Mouse (Mus musculus) myocyte (in vitro differentiated cells): ENCODE measurements around the gene Col1a2. TPM values are rescaled to one million over a fixed set of nuclear protein-coding genes. Genes with fewer than 3 reads are reported as not detected.

ENCODE experiments used
- H3K27me3 ChIP-seq: one replicate; pipeline ENCODE4 v1.6.1; 2011; ENCODE audit not compliant: control insufficient read depth, insufficient read depth, insufficient read length
- H3K36me3 ChIP-seq: one replicate; pipeline ENCODE4 v1.6.1; 2011; ENCODE audit not compliant: control insufficient read depth, insufficient read depth
- H3K4me2 ChIP-seq: one replicate; pipeline ENCODE4 v1.6.1; 2011; ENCODE audit warnings: low read depth, control low read depth
- H3K4me3 ChIP-seq: one replicate; pipeline ENCODE4 v1.5.1; 2011; ENCODE audit warnings: mild to moderate bottlenecking, control low read depth, moderate library complexity
- H3K79me2 ChIP-seq: one replicate; pipeline ENCODE4 v1.6.1; 2011; ENCODE audit not compliant: control insufficient read depth, insufficient read depth
- H3ac ChIP-seq: one replicate; pipeline ENCODE4 v1.6.1; 2011; ENCODE audit not compliant: control insufficient read depth, insufficient read length
- CEBPB ChIP-seq: IDR thresholded peaks from 2 replicates; pipeline ENCODE4 v1.6.1; 2011; ENCODE audit warnings: mild to moderate bottlenecking, moderate library complexity; ENCODE audit not compliant: poor library complexity, insufficient read depth, severe bottlenecking
- E2F4 ChIP-seq: IDR thresholded peaks from one replicate; pipeline ENCODE4 v1.6.1; 2011; ENCODE audit warnings: mild to moderate bottlenecking, control low read depth, moderate library complexity; ENCODE audit not compliant: insufficient read depth
- MAX ChIP-seq: IDR thresholded peaks from one replicate; pipeline ENCODE4 v1.6.1; 2011; ENCODE audit warnings: low read depth, mild to moderate bottlenecking, control low read depth
- MYOD1 ChIP-seq, 3 experiments: IDR thresholded peaks; one replicate each; pipeline ENCODE4 v1.6.1; 2011; ENCODE audit warnings: control low read depth in 2 of 3, low read depth in 2 of 3, mild to moderate bottlenecking in 2 of 3, moderate library complexity in 1 of 3; ENCODE audit not compliant: insufficient read length in 2 of 3, control insufficient read depth in 1 of 3
- MYOG ChIP-seq, 3 experiments: IDR thresholded peaks; one replicate each; pipeline ENCODE4 v1.6.1; 2011; ENCODE audit warnings: control low read depth in 2 of 3, low read depth in 2 of 3, mild to moderate bottlenecking in 2 of 3; ENCODE audit not compliant: insufficient read length in 2 of 3, control insufficient read depth in 1 of 3, insufficient read depth in 1 of 3
- POLR2A ChIP-seq: IDR thresholded peaks from one replicate; pipeline ENCODE4 v1.6.1; 2011; ENCODE audit warnings: low read depth, mild to moderate bottlenecking, control low read depth, moderate library complexity; ENCODE audit not compliant: insufficient read length
- POLR2AphosphoS2 ChIP-seq: IDR thresholded peaks from one replicate; pipeline ENCODE4 v1.6.1; 2011; ENCODE audit warnings: low read depth, control low read depth; ENCODE audit not compliant: insufficient read length
- REST ChIP-seq: IDR thresholded peaks from one replicate; pipeline ENCODE4 v1.6.1; 2011; ENCODE audit warnings: mild to moderate bottlenecking, control low read depth, moderate library complexity; ENCODE audit not compliant: insufficient read depth, insufficient read length
- SRF ChIP-seq: IDR thresholded peaks from one replicate; pipeline ENCODE4 v1.6.1; 2011; ENCODE audit warnings: low read depth; ENCODE audit not compliant: control insufficient read depth, insufficient read length
- TCF12 ChIP-seq: IDR thresholded peaks from one replicate; pipeline ENCODE4 v1.6.1; 2011; ENCODE audit warnings: mild to moderate bottlenecking, control low read depth; ENCODE audit not compliant: poor library complexity, insufficient read depth, severe bottlenecking
- TCF3 ChIP-seq: IDR thresholded peaks from one replicate; pipeline ENCODE4 v1.6.1; 2011; ENCODE audit warnings: low read depth, control low read depth; ENCODE audit not compliant: insufficient read length
- USF1 ChIP-seq: IDR thresholded peaks from one replicate; pipeline ENCODE4 v1.6.1; 2011; ENCODE audit warnings: low read depth, mild to moderate bottlenecking, control low read depth, moderate library complexity
- polyA plus RNA-seq: library from polyadenylated mRNA; unstranded; fragments of >200 nt; fragmentation: generic; extraction: Trizol; gene quantifications from one replicate; pipeline ENCODE4 v1.2.1, GENCODE M21; 2012; ENCODE audit warnings: missing spikeins

The Col1a2 gene
- polyA plus RNA-seq, 1 experiment: 627 TPM

GRCm38 (mm10) chr6:4549846-4550548 is 45.4 kb downstream of the Col1a2 start:
- Histone ChIP-seq H3ac (no peak overlapping the region), H3K79me2 (no peaks in the 10 kb centered on the region), H3K27me3 (no peaks in the 10 kb centered on the region), H3K4me2 (no peak overlapping the region), H3K4me3 (no peak overlapping the region), H3K36me3 (no peaks in the 10 kb centered on the region)
- TF ChIP-seq TCF12 (no peak), USF1 (no peak), MYOD1 (IDR thresholded peaks at IDR 0.05; ENCODE audit: control insufficient read depth in 1 of 3, insufficient read length in 2 of 3, low read depth in 2 of 3) (no peak), CEBPB (no peak)

GRCm38 (mm10) chr6:4550549-4550915 is 45.9 kb downstream of the Col1a2 start:
- no peak overlapping the region for H3K4me3 ChIP-seq
- no peak overlapping the region for H3ac ChIP-seq
- no peaks in the 10 kb centered on the region for H3K27me3 ChIP-seq
- no peaks in the 10 kb centered on the region for H3K79me2 ChIP-seq
- no peak overlapping the region for H3K4me2 ChIP-seq
- H3K36me3 ChIP-seq: no peaks in the 10 kb centered on the region
- TF ChIP-seq MAX (no peak), E2F4 (no peak), POLR2AphosphoS2 (no peak), REST (no peak), TCF3 (no peak), USF1 (no peak), POLR2A (no peak), MYOG (IDR thresholded peaks at IDR 0.05; ENCODE audit: control insufficient read depth in 1 of 3, insufficient read depth in 1 of 3, insufficient read length in 2 of 3, low read depth in 2 of 3) (no peak), TCF12 (no peak), CEBPB (no peak), MYOD1 (IDR thresholded peaks at IDR 0.05; ENCODE audit: control insufficient read depth in 1 of 3, insufficient read length in 2 of 3, low read depth in 2 of 3) (no peak), SRF (no peak)

DNA sequence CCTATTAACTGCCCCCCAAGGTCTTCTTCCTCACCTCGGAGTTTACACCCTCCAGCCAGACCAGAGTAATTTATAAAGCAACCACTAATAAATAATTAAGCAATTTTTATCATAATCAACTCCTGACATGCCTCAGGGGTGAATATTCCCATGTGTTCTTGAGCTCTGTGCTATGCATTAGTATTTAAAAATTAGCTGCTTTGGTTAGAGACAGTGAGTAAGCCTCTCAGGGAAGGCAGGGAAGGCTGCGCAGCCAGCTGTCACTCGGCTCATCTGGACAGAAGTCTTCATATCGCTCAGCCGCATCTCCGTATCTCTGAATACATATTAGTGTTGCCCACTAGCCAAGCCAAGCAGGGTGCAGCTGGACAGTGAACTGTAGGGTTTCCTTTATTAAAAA is 50.8 kb downstream of the Col1a2 start:
- Histone ChIP-seq H3K79me2 (no peaks in the 10 kb centered on the region), H3K4me3 (no peak overlapping the region), H3ac (no peak overlapping the region), H3K27me3 (no peaks in the 10 kb centered on the region), H3K36me3 (no peaks in the 10 kb centered on the region), H3K4me2 (no peak overlapping the region)
- TF ChIP-seq SRF: no peak
- no peak for TF ChIP-seq USF1
- TF ChIP-seq TCF3: no peak
- TF ChIP-seq POLR2A: no peak
- TF ChIP-seq E2F4: no peak
- TF ChIP-seq MAX: no peak
- no peak for TF ChIP-seq TCF12
- TF ChIP-seq REST: no peak
- TF ChIP-seq MYOD1 (IDR thresholded peaks at IDR 0.05; ENCODE audit: control insufficient read depth in 1 of 3, insufficient read length in 2 of 3, low read depth in 2 of 3): no peak
- no peak for TF ChIP-seq POLR2AphosphoS2
- TF ChIP-seq CEBPB: no peak
- TF ChIP-seq MYOG (IDR thresholded peaks at IDR 0.05; ENCODE audit: control insufficient read depth in 1 of 3, insufficient read depth in 1 of 3, insufficient read length in 2 of 3, low read depth in 2 of 3): no peak

- H3K4me2 ChIP-seq: no peak overlapping the region
- TF ChIP-seq POLR2AphosphoS2 (no peak), POLR2A (no peak), REST (no peak), CEBPB (no peak), E2F4 (no peak), TCF12 (no peak), SRF (no peak), USF1 (no peak), MYOD1 (IDR thresholded peaks at IDR 0.05; ENCODE audit: control insufficient read depth in 1 of 3, insufficient read length in 2 of 3, low read depth in 2 of 3) (no peak)
- H3K79me2 ChIP-seq: no peaks in the 10 kb centered on the region
- H3ac ChIP-seq: no peak overlapping the region
- no peak overlapping the region for H3K4me3 ChIP-seq
- no peaks in the 10 kb centered on the region for H3K36me3 ChIP-seq
- H3K27me3 ChIP-seq: no peaks in the 10 kb centered on the region
Measured at GRCm38 (mm10) chr6:4557086-4557485, 52.5 kb downstream of the Col1a2 start.

DNA sequence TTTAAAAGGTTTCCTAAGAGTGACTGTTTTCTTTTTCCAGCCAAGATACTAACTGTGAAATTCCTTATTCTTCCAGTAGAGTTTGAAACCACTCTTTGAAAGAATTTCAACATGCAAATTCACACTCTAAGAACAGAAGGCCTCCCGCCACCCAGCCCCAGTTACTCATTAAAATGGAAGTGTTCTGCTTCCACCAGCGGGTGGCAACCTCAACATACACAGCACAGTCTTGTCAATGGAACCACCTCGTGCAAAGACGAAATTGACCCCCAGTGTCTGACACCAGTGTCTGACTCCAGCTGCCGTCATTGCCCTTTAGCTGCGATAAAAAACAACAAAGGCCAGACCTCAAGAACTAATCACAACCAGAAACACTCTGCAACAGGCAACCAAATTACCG is 53.1 kb downstream of the Col1a2 start:
- H3K79me2 ChIP-seq: no peaks in the 10 kb centered on the region

More for the DNA sequence above, 53.1 kb downstream of the Col1a2 start:
- TF ChIP-seq USF1 (no peak), CEBPB (no peak), SRF (no peak), TCF3 (no peak), MAX (no peak), MYOG (IDR thresholded peaks at IDR 0.05; ENCODE audit: control insufficient read depth in 1 of 3, insufficient read depth in 1 of 3, insufficient read length in 2 of 3, low read depth in 2 of 3) (no peak), E2F4 (no peak), REST (no peak), POLR2A (no peak)
- Histone ChIP-seq H3K4me2 (no peak overlapping the region), H3K36me3 (no peaks in the 10 kb centered on the region), H3ac (no peak overlapping the region), H3K4me3 (no peak overlapping the region), H3K27me3 (no peaks in the 10 kb centered on the region)
